Mouse (Mus musculus) megakaryocyte progenitor cell, adult 5-6 weeks (primary cell): ENCODE data around the gene Msrb2. TPM values are rescaled to one million over a fixed set of nuclear protein-coding genes. Genes with fewer than 3 reads are reported as not detected.

Experiments
- total RNA-seq, 2 experiments: library from RNA; stranded (forward) in 1 of 2; stranded (reverse) in 1 of 2; fragments of 157-497, 149-512 nt in 1 of 2; fragments of 200-1000 nt in 1 of 2; gene quantifications; 2 replicates each; pipeline versions ENCODE4 v1.2.3 to v1.2.4; 2015 to 2017

Gene Msrb2
- total RNA-seq, 2 experiments from 2014 or later, result 15.1 to 26.7 TPM

Other genes with a start within 250 kb of the Msrb2 start
- gene Armc3, start 172.1 kb upstream of the Msrb2 start, total RNA-seq (2015), result 0.27 and 0.30 TPM in 2 replicates
- gene Armc3, start 172.1 kb upstream of the Msrb2 start, total RNA-seq (2017), result 0.29 and 0.37 TPM in 2 replicates
- not detected in 2 replicates for gene Ptf1a, start 74.2 kb downstream of the Msrb2 start, total RNA-seq (2015)
- gene Ptf1a, start 74.2 kb downstream of the Msrb2 start, total RNA-seq (2017), result not detected in 2 replicates
- not detected in 2 replicates for gene 4921504E06Rik, start 182.5 kb downstream of the Msrb2 start, total RNA-seq (2015)
- gene 4921504E06Rik, start 182.5 kb downstream of the Msrb2 start, total RNA-seq (2017), result not detected in 2 replicates